Mouse (Mus musculus): Measurements from ENCODE around the gene Smok2b.
"Not testable (repeated sequence)": the region's sequence is repeated elsewhere in the genome, so short reads cannot be mapped to it uniquely, and the experiment has no call there.

Gene Smok2b

GRCm38 (mm10) chr17:13240807-13241727 lies 11.0 kb downstream of the Smok2b start:
- DNase-seq, result not testable (repeated sequence)

GRCm38 (mm10) chr17:13254786-13255185 lies 24.7 kb downstream of the Smok2b start:
- DNase-seq, result not testable (repeated sequence)

Data from lung, postnatal 14 days (tissue).